Mouse (Mus musculus): ENCODE results near the gene Sun2. TPM values are rescaled to one million over a fixed set of nuclear protein-coding genes. Genes with fewer than 3 reads are reported as not detected.
A peak's percentile ranks its signal among the peaks of the same experiment; 100 is the strongest.

Sun2 gene
- total RNA-seq, 4 experiments from 2014 or later: 76.6 to 84.7 (median 80.3) TPM

DNA sequence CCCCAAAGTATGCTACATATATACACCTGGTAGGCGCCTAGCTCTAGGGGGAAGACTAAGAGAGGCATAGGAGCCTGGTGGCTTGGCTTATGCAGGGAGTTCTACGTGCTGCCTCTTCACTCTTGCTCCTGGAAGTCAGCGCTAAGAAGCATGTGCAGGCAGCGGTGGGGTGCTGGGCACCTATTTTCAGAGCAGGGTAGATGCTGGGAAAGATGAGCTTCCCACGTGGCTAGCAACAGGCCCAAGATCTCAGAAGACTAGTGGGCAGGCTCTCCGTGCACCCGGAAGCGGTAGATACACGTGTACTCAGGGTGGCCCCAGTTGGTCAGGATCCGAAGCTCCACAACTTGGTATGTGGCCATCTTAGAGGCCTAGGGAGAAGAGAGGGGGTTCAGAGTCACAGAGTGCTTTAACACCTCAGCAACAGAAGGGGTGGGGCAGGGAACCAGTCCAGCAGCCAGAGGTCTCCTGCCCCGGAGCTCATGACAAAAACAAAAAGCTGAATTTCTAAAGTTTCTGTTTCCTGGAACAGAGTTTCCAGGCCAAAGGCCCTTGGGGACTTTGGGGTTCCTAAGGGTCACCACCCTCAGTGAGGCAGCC is 17.0 kb downstream of the Sun2 start:
- peak; percentile 61 to 80 for DNase-seq (ENCODE audit: low spot score in 2 of 2)

DNA sequence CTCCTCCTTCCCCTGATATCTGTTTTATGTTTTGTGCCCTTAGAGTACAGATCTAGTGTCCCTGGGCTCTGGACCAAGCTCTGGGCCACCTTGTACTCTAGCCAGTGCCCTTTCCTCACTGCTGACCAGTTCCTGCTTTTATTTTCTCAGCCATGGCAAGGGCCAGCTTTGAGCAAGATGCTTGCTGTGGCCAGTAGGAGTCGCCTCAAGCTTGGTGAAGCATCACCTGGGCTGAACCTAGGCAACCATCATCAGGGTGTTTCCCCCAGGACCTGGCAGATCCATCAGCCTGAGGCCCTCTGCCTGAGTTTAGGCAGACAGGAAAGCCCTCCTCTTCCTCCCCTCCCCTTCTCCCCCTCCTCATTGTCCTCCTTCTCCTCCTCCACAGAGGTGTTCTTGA is 18.9 kb downstream of the Sun2 start:
- DNase-seq (ENCODE audit: low spot score in 2 of 2): peak; percentile 54 to 63

DNA sequence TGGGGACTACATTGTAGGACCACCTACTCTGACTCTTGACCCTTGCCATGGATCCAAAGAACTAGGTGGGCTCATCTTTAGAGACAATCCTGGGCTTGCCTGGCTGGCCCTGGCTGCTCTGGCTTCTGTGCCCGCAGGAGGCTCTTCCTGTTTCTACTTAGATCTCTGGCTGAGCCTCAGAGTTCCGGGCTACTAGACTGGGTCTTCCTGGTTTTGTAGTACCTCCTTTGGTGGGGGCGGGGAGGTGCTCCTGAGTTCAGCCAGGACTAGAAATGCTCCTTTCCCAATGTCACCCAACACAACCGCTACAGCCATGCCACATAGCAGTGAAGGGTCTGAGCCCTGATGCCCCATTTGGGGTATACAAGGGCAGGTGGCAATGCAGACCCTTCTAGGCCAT is 21.5 kb downstream of the Sun2 start:
- DNase-seq (ENCODE audit: low spot score in 2 of 2): no peak

DNA sequence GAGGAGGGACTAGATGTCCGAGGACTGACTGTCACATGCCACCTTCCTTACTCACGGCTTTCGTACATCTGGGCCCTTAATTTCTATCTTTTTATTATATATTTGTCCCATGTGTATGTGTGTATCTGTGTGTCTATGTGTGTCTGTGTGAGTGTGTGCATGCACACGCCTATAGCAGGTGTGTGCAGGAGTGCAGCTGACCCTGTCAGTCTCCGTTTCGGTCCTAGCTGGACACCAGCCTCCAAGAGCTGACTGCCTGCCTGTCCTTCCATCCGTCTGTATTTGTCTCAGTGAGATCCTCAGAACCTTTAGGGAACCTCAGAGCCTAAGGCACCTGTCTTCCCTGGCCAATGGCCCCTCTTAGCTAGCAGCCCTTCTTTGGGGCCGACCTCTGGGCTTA is 22.1 kb downstream of the Sun2 start:
- DNase-seq (ENCODE audit: low spot score in 2 of 2): no peak

DNA sequence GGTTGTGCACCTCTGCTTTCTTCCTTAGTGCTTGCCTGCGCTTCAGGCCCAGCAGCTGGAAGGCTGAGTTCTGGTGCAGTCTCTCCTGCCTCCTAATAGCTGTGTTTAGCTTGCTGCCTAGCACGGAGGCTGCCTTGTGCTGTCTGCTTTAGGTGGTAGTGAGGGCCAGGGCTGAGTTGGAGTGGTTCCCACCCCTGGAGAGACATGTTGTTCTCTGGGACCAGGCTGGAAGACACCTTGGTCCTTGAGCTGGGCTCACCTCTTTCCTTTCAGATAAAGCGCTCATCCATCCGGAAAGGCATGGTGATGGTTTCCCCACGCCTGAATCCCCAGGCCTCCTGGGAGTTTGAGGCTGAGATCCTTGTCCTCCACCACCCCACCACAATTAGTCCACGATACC is 25.6 kb downstream of the Sun2 start:
- no peak for DNase-seq (ENCODE audit: low spot score in 2 of 2)

DNA sequence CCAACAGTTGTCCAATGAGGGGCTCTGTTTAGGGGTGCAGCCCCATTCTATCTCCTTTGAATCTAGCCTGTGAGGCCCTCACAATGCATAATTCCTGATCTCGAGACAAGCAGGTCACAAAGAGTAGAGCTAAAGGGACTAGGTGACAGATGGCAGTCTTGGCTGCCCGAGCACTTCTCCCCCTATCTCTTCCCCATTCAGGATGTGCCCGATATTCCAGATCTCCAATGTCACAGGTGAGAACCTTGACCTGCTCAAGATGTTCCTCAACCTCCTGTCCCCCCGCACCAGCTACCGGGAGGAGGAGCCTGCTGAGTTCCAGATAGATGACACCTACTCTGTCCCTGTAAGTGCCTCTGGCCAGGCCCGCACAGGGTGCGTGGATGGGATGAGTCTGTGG is 26.7 kb downstream of the Sun2 start:
- no peak for DNase-seq (ENCODE audit: low spot score in 2 of 2)

DNA sequence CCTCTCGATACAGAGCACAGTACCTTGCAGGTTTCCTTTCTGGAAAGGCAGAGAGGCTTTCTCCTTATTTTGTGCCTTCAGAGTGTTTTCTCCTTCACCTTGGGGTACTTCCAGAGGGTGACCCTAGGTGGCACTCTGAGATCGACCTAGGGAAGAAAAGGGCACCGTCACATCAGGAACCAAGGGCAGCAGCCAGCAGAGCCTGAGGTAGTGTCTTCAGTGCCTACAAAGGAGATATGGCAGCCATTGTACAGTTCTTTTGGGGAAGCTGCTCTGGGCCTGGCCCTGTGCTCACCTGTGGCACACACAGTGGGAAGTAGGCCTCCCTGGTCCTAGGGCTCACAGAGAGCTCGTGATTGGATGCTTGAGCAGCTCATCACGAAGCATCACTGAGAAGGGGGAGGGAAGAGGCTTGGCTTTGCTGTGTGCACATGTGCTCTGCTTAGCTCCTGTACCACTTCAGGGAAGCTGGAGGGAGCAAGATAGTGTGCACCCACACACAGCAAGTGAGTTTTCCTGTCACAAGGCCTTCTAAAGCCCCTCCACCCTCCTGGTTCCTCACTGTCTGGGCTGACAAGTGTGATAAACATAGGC is 34.0 kb downstream of the Sun2 start:
- DNase-seq (ENCODE audit: low spot score in 2 of 2): no peak

DNA sequence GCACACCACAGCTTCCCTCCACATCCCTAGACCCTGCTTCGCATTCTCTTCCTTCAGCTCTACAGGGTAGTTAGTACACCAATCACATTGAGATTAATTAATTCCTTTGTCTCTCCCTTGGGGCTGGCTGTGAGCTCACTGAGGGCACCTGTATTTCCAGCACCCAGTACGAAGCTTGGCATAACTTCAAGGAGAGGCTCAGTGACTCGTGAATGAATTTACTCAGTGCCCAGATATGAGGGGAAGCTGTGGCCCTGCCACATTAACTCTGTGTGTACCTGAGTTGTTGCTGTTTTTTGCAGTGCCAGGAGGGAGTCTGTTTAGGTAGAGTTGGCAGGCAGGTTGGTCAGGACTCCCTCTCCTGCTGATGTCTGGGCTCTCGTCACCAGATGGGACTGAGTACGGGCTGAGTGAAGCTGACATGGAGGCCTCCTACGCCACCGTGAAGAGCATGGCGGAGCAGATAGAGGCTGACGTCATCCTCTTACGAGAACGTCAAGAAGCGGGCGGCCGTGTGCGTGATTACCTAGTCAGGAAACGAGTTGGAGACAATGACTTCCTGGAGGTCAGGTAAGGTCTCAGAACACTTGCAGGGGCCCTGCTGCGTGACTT is 35.6 kb downstream of the Sun2 start:
- DNase-seq (ENCODE audit: low spot score in 2 of 2): no peak

DNA sequence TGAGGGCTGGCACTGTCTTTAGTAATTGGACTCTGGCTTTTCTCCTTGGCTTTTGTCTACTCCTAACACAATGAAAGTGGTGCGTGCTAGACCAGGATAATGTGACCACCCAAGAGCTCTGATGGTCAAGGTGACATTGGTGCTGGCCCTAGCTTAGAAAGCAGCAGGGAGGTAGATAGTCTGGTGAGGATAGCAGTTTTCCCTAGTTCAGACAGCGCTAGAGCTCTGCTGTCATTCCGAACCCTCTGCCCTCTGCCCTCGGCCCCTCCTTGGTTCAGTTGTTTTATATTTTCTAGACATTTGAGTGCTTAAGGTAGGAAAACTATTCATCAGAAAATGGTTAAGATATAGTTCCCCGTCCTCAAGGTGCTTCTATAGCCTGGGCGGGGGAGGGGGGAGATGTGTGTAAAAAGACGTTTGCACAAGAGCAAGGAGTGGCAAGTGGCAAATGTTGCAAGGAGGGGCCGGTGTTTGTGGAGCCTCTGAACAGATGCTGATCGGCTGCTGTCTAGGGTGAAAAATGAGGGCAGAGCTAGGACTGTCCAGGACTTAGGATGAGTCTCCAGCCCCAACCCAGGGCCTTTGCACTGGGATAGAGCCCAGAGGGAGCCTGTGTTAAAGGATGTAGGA is 44.7 kb downstream of the Sun2 start:
- no peak for DNase-seq (ENCODE audit: low spot score in 2 of 2)

DNA sequence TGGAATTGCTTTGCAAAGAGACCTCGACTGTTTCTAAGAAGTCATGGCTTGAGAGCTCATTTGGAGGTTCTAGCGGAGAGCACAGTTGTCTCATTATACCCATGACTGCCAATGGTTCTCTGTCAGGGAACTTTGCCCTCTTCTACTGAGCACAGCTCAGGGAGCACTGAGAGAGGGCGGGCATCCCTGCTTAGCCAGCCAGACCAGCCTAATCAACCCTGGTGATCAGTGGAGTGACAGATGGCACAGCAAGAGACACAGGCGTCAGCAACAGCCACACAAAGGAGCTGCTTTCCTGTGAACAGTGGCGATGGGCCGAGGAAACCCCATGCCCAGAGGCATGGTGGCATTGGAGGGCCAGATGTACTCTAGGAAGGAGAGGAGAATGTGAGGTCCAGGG is 45.3 kb downstream of the Sun2 start:
- DNase-seq (ENCODE audit: low spot score in 2 of 2): no peak

DNA sequence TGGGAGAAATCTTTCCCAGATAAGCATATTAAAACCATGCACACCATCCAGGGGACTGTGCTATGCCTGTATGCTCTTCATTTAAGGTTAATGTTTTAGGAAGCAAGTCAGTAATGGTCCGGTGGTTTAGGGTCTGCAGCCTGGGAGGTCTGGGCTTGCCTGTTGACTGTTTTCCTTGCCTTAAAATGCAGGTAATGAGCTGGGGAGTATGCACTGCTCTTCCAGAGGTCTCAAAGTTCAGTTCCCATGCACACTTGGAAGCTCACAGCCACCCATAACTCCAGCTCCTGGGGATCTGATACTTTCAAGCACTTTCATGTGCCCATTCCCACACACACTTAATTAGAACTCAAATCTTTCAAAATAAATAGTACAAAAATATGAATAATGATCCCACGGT is 45.8 kb downstream of the Sun2 start:
- no peak for DNase-seq (ENCODE audit: low spot score in 2 of 2)

DNA sequence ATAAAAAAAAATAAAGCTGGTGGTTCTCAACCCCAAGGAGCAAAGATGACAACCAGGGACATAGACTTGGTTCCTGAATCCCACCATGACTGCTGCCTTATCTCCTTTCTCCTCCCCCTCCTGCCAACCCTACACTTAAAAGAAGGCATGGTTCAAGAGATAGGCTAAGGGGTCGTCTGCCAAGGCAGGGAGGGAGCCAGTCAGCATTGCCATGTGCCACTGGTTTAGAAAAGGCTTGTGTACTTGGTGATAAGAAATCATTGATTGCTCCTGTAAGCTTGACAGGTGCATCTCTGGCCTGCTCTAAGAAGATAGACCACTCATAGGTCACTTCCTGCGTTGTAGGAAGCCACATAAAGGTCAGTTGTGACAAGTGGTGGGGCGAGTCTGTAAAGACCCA is 46.8 kb downstream of the Sun2 start:
- no peak for DNase-seq (ENCODE audit: low spot score in 2 of 2)

DNA sequence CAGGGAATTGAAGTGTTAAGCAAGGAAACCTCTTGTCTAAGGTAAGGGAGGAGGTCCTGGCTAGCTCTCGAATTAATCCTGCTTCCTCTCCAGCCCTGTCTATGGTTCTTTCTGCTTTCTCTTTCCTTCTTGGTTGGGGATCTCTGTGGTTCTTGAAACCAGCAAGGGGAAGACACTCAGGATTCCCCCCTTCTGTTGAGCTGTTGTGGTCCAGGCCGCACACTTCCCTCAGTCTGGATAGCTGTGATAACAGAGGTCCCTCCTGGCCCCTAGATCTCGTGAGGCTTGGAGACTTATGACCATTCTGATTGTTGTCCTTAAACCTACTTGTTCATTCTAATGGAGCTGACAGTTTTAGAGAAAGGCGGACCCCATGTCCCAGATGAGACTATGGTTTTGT is 47.8 kb downstream of the Sun2 start:
- DNase-seq (ENCODE audit: low spot score in 2 of 2): no peak

DNA sequence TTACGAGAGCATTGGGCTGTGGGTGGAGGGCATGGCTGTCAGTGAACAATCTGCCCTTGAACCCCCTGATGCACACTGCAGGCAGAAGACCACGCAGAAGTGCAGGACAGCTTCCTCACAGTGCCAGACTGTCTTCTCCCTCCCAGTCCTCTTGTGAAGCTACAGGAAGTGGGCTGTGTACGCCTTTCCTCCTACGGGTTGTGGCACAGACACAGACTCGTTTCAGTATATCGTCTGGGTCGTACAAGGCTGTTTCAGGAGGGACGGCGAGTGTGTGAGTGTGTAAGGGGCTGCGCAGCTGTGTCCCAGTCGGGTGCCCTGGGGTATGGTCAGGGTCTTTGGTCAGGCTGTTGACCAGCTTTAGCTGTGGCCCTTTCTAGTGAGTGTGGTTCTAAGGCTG is 48.6 kb downstream of the Sun2 start:
- no peak for DNase-seq (ENCODE audit: low spot score in 2 of 2)

DNA sequence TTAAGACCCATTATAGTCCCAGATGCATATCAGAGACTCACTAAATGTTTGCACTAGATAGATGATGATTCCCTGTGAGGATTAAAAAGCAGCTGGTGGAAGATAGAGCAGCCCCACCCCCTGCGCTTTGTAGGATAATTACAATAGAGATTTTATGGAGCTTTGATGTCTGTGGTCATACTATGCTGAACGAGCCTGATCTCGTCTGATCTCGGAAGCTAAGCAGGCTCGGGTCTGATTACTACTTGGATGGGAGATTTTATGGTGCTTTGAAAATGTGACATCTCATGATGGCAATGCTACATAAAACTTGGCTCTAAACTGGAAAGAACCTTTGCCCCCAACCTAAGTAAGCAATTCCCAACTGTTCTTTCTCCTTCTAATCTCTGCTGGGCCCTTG is 50.0 kb downstream of the Sun2 start:
- no peak for DNase-seq (ENCODE audit: low spot score in 2 of 2)

DNA sequence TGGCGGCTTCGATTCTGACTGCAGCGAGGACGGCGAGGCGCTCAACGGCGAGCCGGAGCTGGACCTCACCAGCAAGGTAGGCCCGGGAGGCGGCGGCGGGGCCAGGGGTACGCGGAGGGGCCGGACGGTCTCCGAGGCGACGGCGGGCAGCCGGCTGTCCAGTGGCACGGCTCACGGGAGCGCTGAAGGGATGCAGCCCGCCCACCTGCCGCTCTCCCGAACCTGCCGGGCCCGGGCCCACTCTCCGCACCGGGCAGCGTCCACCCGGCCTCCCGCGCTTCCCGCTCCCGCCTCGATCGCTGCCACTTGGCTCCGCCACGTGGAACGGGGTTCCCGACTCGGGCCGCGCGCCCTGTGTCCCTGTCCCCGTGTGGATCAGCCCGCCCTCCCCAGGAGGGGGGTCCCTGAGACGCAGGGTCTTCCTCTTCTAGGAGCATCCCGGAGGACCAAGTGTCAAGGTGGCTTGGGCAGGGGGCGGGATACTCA is 51.3 kb downstream of the Sun2 start:
- DNase-seq (ENCODE audit: low spot score in 2 of 2): peak in 1 of 2 experiments; percentile 29

DNA sequence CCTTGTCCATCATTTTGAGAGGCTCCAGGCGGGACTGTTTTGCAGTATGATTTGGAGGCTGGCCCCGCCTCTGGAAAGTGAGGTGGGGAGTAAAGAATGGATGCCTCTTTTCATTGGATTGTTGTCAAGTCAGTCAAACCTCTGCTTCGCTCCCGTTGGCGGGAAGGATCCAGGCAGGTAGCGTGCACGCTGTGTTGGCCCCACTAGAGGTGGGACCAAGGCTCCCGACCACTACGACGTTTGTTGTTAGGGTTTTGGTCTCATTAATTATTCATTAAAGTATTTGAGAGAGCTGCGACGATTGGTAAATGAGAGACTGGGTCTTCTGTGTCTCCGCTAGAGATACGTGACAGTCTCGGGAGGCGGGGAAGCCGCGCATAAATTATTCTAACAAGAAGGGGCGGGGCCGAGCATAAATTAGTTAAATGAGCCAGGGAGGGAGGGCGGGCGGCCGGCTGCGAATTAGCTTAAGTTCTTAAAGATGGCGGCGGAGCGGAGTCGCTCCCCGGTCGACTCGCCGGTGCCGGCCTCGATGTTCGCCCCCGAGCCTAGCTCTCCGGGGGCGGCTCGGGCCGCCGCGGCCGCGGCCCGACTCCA is 51.8 kb downstream of the Sun2 start, which contains the start of gene Gtpbp1:
Gene Gtpbp1 (plus strand): TSS at position 420 of the 597 bp plus-strand sequence.
- DNase-seq (ENCODE audit: low spot score in 2 of 2): peak; percentile 97 to 98

DNA sequence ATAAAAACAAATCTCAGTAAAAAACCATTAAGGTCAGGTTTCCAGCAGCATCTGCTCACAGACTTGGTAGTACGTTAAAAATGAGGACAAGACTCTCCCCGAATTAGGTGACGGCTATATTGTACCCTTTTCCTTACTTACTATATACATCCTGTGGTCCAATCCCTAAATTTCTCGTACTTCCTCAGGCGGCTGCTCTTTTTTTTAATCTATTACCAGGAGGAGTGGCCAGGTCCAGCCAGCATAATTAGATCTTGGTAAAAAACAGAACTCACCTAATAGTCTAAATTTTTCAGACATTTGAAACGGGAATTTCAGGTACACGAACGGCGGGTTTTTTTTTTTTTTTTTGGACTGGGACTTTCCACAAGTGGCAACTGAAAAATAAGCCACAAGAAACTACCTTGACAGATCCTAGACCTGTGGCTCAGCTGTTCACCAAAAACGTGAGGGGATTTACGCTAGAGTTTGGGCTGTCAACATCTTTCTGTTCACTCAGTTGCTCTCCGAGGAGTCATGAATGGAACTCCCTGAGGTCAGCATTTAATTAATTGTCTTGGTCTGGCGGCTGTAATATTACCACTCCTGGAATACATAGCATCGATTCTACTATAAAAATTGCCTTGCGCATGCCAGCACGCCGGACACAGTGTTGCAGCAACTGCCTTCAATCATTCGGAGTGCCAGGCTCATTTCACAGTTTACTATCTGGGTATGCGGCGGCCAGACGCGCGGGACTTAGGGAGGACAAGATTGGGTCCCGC is 52.5 kb downstream of the Sun2 start:
- no peak for DNase-seq (ENCODE audit: low spot score in 2 of 2)

DNA sequence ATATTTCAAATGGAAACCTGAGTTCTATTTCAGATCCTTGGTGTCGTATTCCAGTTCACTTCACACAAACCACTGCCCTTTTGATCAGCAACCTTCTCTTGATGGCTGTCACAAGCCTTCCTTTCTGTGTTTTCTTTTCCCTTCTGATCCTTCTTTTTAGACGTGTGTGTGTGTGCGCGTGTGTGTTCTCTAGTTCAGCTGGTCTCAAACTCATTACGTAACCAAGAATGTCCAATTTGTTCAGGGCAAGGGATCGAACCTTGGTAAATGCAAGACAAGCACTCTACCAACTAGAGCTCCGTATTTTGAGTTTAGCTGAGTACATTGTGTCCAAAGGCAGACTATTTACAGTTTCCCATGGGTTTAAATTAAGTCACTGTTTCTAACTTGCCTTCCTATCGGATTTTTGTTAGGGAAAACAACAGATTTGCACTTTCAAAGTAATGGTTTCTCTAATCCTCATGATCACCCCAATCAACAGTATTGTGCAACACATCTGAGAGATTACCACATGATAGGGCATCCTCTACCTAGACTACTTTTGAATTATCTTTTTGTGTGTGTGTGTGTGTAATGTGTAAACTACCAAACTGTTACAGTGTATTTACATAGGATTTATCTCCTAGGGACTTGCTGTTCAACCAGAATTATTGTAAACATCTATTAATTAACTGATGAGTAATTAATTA is 53.9 kb downstream of the Sun2 start:
- DNase-seq (ENCODE audit: low spot score in 2 of 2): no peak

DNA sequence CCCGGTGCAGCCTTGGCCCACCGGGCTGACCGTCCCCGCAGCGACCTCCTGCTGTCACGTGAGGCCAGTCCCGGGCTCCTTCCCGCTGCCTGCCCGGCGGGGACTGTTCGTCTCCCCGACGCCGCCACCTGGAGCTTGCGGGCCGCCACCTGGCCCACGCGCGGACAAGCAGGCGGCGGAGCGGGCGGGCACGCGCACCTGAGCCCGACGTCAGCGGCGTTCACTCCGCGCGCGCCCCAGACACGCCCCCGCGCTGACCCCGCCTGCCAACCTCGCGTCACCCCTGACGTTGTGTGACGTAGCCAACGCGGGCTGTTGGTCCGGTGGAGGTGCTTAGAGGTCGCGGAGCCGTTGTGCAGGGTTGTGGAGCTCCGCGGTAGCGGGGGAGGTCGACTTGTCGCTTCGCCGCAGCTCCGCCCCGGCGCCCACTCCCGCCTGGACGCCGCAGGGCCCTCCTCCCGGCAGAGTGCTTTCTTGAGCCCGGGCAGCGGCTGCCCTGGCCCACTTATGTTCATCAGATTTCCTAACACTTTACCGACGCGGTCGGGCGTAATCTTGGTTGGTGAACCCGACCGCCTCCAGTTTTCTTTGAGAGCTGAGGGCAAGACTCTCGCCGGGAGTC is 54.6 kb downstream of the Sun2 start, which contains the start of gene Josd1:
Gene Josd1 (minus strand): TSS at position 274 of the 622 bp plus-strand sequence.
- peak; percentile 93 for DNase-seq (ENCODE audit: low spot score in 2 of 2)

Data from gastrocnemius, adult 8-10 months (tissue).